Mouse (Mus musculus): ENCODE measurements around the gene Dock8.

The Dock8 gene

DNA sequence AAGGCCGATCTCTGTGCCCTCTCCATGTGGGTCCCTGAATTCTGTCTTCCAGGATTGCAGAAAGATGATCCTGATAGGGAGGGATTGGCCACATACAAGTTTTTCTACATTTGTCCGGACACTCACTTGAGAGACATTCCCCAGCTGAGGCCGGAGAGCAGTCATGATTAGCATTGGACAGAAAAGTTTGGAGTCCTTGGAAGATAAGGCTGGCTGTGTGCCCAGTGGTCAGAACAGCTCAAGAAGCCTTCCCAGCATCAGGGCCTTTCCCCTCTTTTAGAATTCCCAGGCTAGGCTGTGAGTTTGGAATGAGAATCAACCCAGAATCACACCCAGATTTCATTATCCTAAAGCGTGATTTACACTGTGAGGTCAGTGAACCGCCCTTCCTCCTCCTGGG lies 187.0 kb downstream of the Dock8 start:
- peak; percentile 36 to 45 for DNase-seq (ENCODE audit: low spot score in 2 of 2)

- no peak for DNase-seq (ENCODE audit: low spot score in 2 of 2)
These were observed 188.3 kb downstream of the Dock8 start for GRCm38 (mm10) chr19:25187681-25188080.

DNA sequence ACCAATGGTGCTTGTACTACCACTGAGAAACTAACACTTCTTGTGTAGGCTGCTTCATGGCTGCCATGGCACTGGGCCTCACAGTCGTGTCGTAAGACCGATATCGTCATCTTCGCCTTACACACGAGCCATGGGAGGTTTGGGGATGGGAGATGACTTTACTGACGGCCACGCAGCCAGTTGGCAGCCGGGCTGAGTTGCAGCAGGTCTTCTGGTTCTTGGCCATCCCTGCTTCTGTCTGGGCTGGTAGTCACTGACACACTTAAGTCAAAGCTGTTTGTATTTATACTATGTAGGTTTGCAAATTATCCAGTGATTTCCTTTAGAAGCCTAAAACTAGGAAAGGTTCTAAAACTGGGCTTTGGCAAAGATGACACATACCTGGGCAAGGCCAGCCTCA lies 194.4 kb downstream of the Dock8 start:
- DNase-seq (ENCODE audit: low spot score in 2 of 2) = no peak

- no peak for DNase-seq (ENCODE audit: low spot score in 2 of 2)
These were observed 200.9 kb downstream of the Dock8 start for GRCm38 (mm10) chr19:25200081-25200860.

- no peak for DNase-seq (ENCODE audit: low spot score in 2 of 2)
These were observed 203.7 kb downstream of the Dock8 start for GRCm38 (mm10) chr19:25203077-25203476.

DNA sequence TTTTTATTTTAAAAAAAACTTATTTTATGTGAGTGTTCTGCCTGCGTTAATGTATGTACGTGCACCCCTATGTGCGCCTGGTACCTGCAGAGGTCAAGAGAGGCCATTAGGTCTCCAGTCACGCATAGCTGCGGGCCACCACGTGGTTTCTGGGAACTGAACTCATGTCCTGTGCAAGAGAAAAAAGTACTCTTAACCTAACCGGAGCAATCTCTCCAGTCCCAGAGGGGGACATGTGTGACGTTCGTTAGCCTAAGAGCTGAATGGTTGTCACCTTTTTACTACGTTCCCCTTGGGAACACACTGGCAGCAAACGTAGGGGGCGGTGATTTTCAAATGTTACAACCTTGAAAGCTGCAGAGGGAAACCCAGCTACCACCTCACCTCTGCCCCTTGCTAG lies 207.6 kb downstream of the Dock8 start:
- DNase-seq (ENCODE audit: low spot score in 2 of 2) = no peak

DNA sequence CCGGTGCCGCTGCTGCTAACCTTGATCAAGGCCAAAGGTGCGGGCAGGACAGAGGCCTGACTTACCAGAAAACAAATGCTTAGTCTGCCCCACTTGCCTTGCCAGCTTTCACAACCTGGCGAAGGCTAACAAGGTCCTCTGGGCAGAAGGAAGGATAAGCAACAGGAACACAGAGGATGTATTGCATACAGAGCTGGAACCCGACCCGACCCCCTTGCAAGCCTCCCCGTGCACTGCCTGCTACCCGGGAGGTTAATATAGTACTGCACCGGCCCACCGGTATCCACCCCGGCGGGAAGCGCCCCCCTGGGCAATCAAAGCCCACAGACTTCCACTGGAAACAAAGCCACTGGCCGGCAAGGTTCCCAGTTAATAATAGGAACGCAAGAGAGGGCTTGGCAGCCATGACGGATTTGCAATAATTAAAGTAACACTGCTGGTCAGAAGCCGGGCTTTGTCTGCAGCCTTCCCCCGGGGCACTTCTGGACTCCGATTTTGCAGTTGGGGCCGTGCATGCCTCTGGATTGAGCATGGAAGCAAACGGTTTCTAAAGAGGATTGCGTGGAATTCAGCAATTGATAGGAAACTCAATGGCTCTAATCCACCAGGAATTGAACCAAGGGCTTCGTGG lies 208.5 kb downstream of the Dock8 start:
- peak; percentile 23 to 32 for DNase-seq (ENCODE audit: low spot score in 2 of 2)

- DNase-seq (ENCODE audit: low spot score in 2 of 2) = no peak
These were observed 209.3 kb downstream of the Dock8 start for GRCm38 (mm10) chr19:25208596-25209110.

DNA sequence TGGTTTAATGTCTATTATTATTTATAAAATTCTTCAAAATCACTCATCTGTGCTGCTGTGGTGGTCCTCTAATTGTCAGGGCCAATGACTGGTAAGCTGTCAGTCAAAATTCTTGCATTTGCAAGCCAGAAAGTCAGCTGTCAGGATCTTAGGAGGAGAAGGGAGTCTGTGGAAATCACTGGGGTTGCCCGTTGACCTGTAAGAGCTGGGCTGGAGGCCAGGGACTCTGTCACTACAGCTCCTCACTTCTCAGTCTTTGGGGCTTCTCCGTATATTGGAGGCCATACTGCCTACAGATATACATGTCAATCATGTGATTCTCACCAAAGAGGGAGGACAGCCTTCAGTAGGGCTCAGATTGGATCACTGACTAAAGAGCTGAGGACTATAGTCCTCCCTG lies 221.3 kb downstream of the Dock8 start:
- no peak for DNase-seq (ENCODE audit: low spot score in 2 of 2)

GRCm38 (mm10) chr19:25221964-25222640 lies 222.8 kb downstream of the Dock8 start:
- no peak for DNase-seq (ENCODE audit: low spot score in 2 of 2)

DNA sequence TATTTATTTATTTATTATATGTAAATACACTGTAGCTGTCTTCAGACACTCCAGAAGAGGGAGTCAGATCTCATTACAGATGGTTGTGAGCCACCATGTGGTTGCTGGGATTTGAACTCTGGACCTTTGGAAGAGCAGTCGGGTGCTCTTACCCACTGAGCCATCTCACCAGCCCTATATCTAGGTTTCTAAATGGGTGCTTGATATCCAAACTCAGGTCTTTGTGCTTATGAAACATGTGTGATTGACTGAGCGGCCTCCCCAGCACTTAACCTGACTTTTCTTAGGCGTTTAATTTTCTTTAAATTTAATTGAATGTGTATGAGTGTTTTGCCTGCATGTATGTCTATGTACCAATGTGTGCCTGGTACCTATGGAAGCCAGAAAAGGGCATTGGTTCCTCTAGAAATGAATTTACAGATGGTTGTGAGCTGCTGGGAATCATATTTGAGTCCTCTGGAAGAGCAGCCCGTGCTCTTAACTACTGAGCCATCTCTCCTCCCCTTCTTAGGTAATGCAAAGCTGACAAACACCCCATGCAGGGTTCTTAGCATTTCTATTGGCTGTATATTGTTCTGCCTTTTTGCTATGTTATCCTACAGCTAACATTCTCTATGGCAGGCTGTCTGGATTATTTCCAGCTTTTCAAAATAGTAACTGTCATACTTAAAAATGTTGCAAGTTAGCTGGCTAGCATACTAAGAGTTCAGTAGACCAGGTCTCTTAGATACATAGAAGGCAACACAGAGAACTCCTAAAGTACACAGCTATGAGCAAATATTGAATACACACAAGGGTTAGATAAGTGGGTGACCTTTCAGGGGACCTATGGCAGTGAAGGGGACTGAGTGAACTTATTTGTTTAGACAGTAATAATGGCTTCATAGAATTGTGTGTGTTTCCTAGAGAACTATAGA lies 231.0 kb downstream of the Dock8 start:
- no peak for DNase-seq (ENCODE audit: low spot score in 2 of 2)

- DNase-seq (ENCODE audit: low spot score in 2 of 2) = no peak
These were observed 231.6 kb downstream of the Dock8 start for GRCm38 (mm10) chr19:25230975-25231334.

DNA sequence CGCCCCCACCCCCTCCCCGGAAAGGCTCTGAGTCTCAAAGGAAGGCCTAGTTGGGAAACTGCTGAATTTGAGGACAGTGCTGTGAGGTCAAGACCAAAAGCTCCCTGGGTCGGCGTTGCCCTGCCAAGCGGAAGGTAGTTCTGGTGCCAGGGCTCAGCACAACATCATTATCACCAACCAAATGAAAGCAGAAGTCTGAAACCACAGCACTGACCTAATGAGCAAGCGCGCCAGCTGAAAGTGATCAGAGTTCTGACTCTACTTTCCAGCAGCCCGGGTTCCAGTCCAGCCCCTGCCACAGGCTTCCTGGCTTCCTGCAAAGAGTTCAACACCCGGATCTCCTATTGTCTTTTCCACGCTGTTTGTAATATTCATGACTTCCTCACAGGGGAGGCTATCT lies 232.7 kb downstream of the Dock8 start:
- no peak for DNase-seq (ENCODE audit: low spot score in 2 of 2)

GRCm38 (mm10) chr19:25236596-25237491 lies 237.5 kb downstream of the Dock8 start, which contains the start of gene Kank1:
Gene Kank1 (plus strand): TSS chr19:25236975.
- DNase-seq (ENCODE audit: low spot score in 2 of 2) = peak; percentile 21 to 54

GRCm38 (mm10) chr19:25237492-25238040 lies 238.2 kb downstream of the Dock8 start:
- DNase-seq (ENCODE audit: low spot score in 2 of 2) = peak; percentile 29 to 42

- DNase-seq (ENCODE audit: low spot score in 2 of 2) = no peak
These were observed 238.8 kb downstream of the Dock8 start for GRCm38 (mm10) chr19:25238121-25238520.

DNA sequence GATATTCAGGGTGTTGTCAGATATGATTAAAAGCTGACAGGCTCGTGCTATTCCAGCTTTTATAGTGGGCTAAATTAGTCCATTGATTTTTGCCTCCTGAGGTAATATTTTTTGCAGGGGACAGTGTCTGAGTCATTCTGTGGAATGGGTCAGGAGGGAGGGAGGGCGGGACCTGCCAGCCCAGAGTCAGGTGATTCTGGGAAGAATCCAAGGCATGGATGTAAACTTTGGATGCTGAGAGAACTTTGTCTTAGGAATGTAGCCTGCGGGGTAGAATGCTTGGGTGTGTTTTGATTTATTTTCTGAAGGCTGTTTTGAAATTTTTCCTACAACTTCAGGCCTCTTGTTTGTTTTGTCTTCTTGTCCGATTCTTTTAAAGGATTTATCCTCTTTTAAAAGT lies 244.2 kb downstream of the Dock8 start:
- no peak for DNase-seq (ENCODE audit: low spot score in 2 of 2)

DNA sequence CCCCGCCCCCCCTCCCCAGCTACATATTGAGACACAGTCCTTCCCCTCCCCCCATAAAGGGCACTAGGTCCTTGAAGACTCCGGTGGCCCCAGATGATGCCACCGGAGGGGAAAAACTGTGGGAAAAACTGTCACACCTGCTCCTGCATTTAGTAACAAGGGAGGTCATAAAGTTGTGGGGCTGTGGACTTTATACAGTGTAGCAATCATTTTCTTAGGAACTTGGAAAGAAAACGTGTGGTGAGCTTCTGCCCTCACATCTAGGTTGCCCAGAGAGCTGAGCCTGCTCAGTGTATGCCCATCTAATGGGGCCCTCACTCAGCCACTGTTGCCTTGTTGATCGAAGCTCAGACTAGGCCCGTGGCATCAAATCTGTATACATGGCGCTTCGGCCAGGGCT lies 246.7 kb downstream of the Dock8 start:
- DNase-seq (ENCODE audit: low spot score in 2 of 2) = no peak

DNA sequence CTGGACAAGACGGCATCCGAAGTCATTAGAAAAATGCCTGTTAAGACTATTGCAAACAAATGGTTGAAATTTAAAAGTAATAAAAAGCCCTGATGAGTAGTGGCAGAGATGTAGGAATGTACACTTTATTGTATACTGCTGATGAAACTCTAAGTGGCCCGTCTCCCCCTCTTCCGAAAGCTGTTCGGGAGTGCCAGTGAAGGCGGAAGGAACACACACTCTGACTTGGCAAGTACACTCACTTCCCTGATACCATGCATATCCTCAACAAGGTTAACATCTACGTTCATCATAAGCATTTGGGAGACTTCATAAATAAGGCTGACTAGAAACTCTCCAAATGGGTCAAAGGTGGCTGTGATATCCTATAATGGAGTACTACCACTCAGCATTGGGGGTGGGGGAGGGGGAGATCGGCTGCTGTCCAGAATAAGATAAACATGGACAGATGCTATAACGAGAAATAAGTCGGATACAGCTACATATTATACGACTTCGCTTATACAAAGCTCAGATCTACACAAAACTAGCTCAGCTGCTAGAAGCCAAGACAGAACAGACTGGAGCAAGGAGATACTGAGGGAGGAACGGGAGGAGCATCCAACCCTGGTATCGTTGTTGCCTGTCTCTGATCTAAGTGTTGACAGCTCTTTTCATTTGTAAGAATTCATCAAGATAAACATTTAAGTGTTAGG lies 248.7 kb downstream of the Dock8 start:
- no peak for DNase-seq (ENCODE audit: low spot score in 2 of 2)

- DNase-seq (ENCODE audit: low spot score in 2 of 2) = no peak
These were observed 249.9 kb downstream of the Dock8 start for GRCm38 (mm10) chr19:25249230-25249629.
